Mouse (Mus musculus) G1E (cell line): Measurements from ENCODE around the gene Ptgdr2. TPM values are rescaled to one million over a fixed set of nuclear protein-coding genes. Genes with fewer than 3 reads are reported as not detected.
A peak's percentile ranks its signal among the peaks of the same experiment; 100 is the strongest.

ENCODE experiments used
- ATAC-seq: 2 replicates; pipeline ENCODE4 v1.8.0; 2016; ENCODE audit warnings: mild to moderate bottlenecking; ENCODE audit not compliant: insufficient number of reproducible peaks, poor library complexity, low FRiP score, severe bottlenecking; ENCODE audit errors: extremely low read depth
- DNase-seq: peaks from one replicate; pipeline ENCODE4 v3.0.0; 2012; ENCODE audit warnings: low spot score
- H3K27me3 ChIP-seq: 2 replicates; pipeline ENCODE4 v1.6.1; 2012; ENCODE audit warnings: mild to moderate bottlenecking, low read length, inconsistent platforms; ENCODE audit not compliant: insufficient read depth
- H3K36me3 ChIP-seq: replicated peaks from 2 replicates; pipeline ENCODE3; 2012; ENCODE audit warnings: mild to moderate bottlenecking, inconsistent platforms
- H3K4me1 ChIP-seq: 2 replicates; pipeline ENCODE4 v1.6.1; 2012; ENCODE audit warnings: low read depth, low read length, inconsistent platforms, mixed read lengths; ENCODE audit not compliant: insufficient read depth
- H3K4me3 ChIP-seq: 2 replicates; pipeline ENCODE4 v1.5.1; 2012; ENCODE audit warnings: low read depth, mild to moderate bottlenecking, inconsistent platforms, low read length, moderate library complexity, mixed read lengths
- H3K9me3 ChIP-seq: replicated peaks from 2 replicates; pipeline ENCODE4 v1.6.1; 2012; ENCODE audit warnings: inconsistent platforms
- CTCF ChIP-seq: IDR thresholded peaks from 2 replicates; pipeline ENCODE4 v1.5.1; 2012; ENCODE audit warnings: low read depth, low read length, inconsistent platforms, mixed read lengths
- GATA1 ChIP-seq: IDR thresholded peaks from 2 replicates; pipeline ENCODE4 v1.6.1; 2012; ENCODE audit warnings: borderline replicate concordance, low read length, inconsistent platforms, mixed read lengths
- GATA2 ChIP-seq: IDR thresholded peaks from 2 replicates; pipeline ENCODE4 v1.6.1; 2012; ENCODE audit warnings: low read depth, low read length, inconsistent platforms, borderline replicate concordance
- POLR2AphosphoS5 ChIP-seq: IDR thresholded peaks from 2 replicates; pipeline ENCODE4 v1.6.1; 2012; ENCODE audit warnings: low read depth, low read length, inconsistent platforms; ENCODE audit not compliant: insufficient replicate concordance
- TAL1 ChIP-seq: conservative IDR thresholded peaks from 2 replicates; pipeline ENCODE4 v1.6.1; 2012; ENCODE audit warnings: low read depth, low read length, inconsistent platforms, mixed read lengths
- polyA plus RNA-seq: library from polyadenylated mRNA; stranded (reverse); fragments of >175 nt; gene quantifications from 2 replicates; pipeline ENCODE4 v1.2.3, GENCODE M21; 2012
- total RNA-seq, 2 experiments: library from RNA; stranded (forward) in 1 of 2; stranded (reverse) in 1 of 2; fragments of 200-1000 nt in 1 of 2; fragments of >200 nt in 1 of 2; fragmentation: Nextera tagmentation in 1 of 2; gene quantifications; 2 replicates each; pipeline ENCODE4 v1.2.3; 2014 to 2017

Ptgdr2 gene
- total and polyA plus RNA-seq, 3 experiments: not detected

DNA sequence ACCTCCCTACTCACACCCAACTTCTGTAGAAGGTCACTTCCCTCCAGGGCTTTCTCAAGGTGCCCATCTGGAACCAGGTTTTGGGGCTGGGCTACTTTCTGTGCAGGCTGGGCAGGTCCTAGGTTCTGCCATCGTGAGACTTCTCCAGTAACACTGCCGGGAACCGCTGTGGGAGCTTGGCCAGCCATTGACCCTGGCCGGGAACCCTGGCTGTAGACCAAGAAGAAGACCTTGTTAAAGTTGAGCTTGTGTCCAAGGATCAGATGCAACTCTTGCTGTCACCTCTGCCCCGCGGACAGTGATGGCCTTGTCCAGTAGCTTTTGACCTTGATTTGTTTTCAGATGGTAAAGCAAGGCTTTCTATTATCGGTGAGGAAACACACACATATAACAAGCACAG, 31.6 kb downstream of the Ptgdr2 start:
- H3K36me3 ChIP-seq: no peaks in the 10 kb centered on the region
- H3K27me3 ChIP-seq: peaks cover 26% of the 10 kb centered on the region
- no peak for DNase-seq
- no peaks in the 10 kb centered on the region for H3K4me1 ChIP-seq
- ATAC-seq: no peak
- no peak for TF ChIP-seq CTCF
- no peaks in the 10 kb centered on the region for H3K9me3 ChIP-seq
- no peak overlapping the region for H3K4me3 ChIP-seq

- peaks cover 14% of the 10 kb centered on the region for H3K27me3 ChIP-seq
- no peak for TF ChIP-seq CTCF
- no peak for TF ChIP-seq POLR2AphosphoS5
- TF ChIP-seq GATA1: no peak
- TF ChIP-seq GATA2: no peak
- TF ChIP-seq TAL1: no peak
- H3K9me3 ChIP-seq: no peaks in the 10 kb centered on the region
- ATAC-seq (peak; percentile 40), DNase-seq (no peak)
- H3K36me3 ChIP-seq: no peaks in the 10 kb centered on the region
- H3K4me1 ChIP-seq: no peaks in the 10 kb centered on the region
- H3K4me3 ChIP-seq: no peak overlapping the region
Measured at GRCm38 (mm10) chr19:10970457-10970856, 33.5 kb downstream of the Ptgdr2 start.

DNA sequence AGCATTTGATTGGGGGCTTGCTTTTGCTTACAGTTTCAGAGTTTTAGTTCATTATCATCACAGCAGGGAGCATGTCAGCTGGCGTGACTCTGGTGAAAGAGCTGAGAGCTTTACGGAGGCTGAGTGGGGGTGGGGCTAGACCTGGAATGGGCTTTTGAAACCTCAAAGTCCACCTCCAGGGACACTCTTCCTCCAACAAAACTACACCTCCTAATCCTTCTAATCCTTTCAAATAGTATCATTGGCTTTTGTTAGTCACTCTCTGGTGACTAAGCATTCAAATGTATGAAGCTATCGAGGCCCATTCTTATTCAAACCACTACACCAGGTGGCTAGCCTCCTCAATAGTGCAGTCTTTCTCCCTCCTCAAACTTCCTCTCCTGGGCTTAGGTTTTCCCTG, 35.7 kb downstream of the Ptgdr2 start:
- Histone ChIP-seq H3K36me3 (no peaks in the 10 kb centered on the region), H3K4me1 (no peaks in the 10 kb centered on the region), H3K4me3 (no peak overlapping the region), H3K9me3 (no peaks in the 10 kb centered on the region), H3K27me3 (peaks cover 6% of the 10 kb centered on the region)
- ATAC-seq (no peak), DNase-seq (no peak)
- TF ChIP-seq GATA2: no peak
- TF ChIP-seq GATA1: no peak
- no peak for TF ChIP-seq POLR2AphosphoS5
- no peak for TF ChIP-seq CTCF
- no peak for TF ChIP-seq TAL1

DNA sequence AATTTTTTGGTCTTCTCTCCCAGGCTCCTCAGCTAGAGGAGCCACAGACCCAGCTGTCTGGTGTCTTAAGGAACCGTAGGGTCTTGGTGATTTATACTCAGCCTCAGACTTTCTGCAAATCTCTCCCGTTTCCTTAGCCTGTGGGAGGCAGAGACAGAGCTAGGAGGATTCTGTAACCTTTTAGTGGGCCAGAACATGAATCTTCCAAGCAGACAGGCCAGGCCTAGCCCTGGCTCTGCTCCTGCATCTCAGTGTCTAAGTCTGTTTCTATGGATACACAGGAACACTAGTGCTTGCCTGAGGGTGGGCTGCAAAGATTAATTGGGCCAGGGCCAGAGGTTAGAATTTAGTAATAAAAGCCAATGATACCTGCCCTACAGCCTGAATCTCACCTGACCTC, 36.2 kb downstream of the Ptgdr2 start:
- Histone ChIP-seq H3K27me3 (peaks cover 2% of the 10 kb centered on the region; the same call in 1 of the 2 replicates), H3K4me3 (no peak overlapping the region), H3K36me3 (no peaks in the 10 kb centered on the region), H3K9me3 (no peaks in the 10 kb centered on the region), H3K4me1 (no peaks in the 10 kb centered on the region)
- TF ChIP-seq GATA2 (no peak), TAL1 (no peak), GATA1 (no peak), CTCF (no peak), POLR2AphosphoS5 (no peak)
- ATAC-seq (no peak), DNase-seq (no peak)

DNA sequence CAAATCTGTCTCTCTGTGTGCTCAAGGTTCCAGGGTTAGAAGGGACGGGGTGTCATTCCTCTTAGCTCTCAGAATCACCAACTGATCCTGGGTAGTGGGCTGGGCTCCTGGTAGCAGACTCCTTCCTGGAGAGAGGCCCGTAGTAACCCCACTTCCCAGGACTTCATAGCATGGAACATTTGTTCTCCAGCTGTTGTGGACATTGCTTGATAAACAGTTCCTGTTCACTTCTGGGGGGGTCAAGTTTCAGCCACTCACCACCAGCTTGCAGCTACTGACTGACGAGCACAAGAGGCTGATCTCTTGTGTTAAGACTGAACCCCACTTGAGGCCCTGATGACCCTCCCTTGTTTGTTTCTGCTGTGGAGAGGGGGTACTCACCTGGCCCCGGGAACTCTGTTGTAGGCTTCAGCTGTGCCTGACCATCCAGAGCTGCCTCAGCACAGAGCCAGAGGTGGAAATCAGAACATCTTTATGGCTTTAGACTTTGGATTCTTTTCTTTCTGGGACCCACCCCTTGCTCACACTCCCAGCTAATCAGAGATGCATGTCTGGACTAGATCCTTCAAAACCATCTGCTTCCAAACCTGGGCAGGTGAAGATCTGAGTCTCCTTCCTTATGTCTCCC, 37.4 kb downstream of the Ptgdr2 start, which contains the start of gene Ms4a10:
Ms4a10 (minus strand) TSS at position 433 of the 628 bp plus-strand sequence.
- no peaks in the 10 kb centered on the region for H3K9me3 ChIP-seq
- ATAC-seq: no peak
- H3K4me3 ChIP-seq: no peak within 1 kb of the TSS
- TF ChIP-seq GATA2: no peak
- TF ChIP-seq CTCF: no peak
- DNase-seq: no peak
- no peaks in the 10 kb centered on the region for H3K36me3 ChIP-seq
- H3K4me1 ChIP-seq: peaks cover 2% of the 10 kb centered on the region
- peaks cover 7% of the 10 kb centered on the region for H3K27me3 ChIP-seq

DNA sequence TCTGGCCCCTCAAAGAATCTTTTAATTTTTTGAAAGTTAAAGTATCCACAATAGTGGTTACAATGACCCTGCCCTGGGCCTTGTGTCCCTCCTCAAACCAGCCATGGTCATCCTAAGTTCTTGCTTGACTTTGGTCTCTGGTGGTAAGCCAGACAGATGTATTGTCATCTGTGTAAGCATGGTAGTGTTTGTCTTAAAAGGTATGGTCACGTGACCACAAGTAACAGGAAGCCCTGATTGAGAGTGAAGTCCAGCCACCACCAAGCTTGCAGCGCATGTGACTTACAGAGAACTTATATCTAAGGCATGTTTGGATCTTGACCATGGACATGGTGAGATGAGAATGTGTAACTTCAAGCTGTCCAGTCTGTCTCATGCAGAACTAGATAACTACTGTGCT, 38.2 kb downstream of the Ptgdr2 start:
- Histone ChIP-seq H3K9me3 (no peaks in the 10 kb centered on the region), H3K4me3 (no peak overlapping the region), H3K36me3 (no peaks in the 10 kb centered on the region), H3K4me1 (peaks cover 10% of the 10 kb centered on the region), H3K27me3 (peaks cover 7% of the 10 kb centered on the region)
- TF ChIP-seq GATA2 (no peak), POLR2AphosphoS5 (no peak), CTCF (no peak), TAL1 (no peak), GATA1 (no peak)
- no peak for ATAC-seq
- no peak for DNase-seq

DNA sequence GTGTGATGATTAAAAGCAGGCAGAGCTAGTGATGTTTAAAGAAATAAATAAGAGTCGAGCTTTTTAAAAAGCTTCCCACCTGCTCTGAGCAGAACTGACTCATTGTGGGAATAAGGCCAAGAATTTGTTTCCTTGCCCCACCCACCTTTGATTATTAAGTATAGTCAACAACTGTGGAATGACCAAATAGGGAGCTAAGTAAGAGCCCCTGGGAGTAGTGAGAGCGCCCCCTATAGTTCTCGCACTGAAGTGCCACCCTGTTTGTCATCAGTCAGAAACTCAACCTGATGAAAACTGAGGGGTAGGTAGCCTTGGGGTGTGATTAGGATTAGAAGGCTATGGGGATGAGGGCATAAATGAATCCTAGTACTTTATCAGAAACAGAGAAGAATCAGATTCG, 39.4 kb downstream of the Ptgdr2 start:
- Histone ChIP-seq H3K27me3 (peaks cover 7% of the 10 kb centered on the region), H3K4me1 (peaks cover 11% of the 10 kb centered on the region), H3K36me3 (no peaks in the 10 kb centered on the region), H3K9me3 (no peaks in the 10 kb centered on the region), H3K4me3 (no peak overlapping the region)
- DNase-seq (no peak), ATAC-seq (no peak)
- TF ChIP-seq GATA2: no peak
- no peak for TF ChIP-seq GATA1
- TF ChIP-seq TAL1: no peak
- TF ChIP-seq CTCF: peak; percentile 35; the same call in 1 of the 2 replicates
- TF ChIP-seq POLR2AphosphoS5: no peak
